Mouse (Mus musculus) G1E (cell line): ENCODE measurements at regions not wholly inside any gene's neighbourhood (a gene's known extent, or its start where the extent isn't known, plus 50 kb on each side); places are given as distances from the start of the nearest gene placed in this dataset.

Experiments used
- CTCF ChIP-seq: IDR thresholded peaks from 2 replicates; pipeline ENCODE4 v1.5.1; 2012; ENCODE audit warnings: low read depth, low read length, inconsistent platforms, mixed read lengths
- POLR2AphosphoS5 ChIP-seq: IDR thresholded peaks from 2 replicates; pipeline ENCODE4 v1.6.1; 2012; ENCODE audit warnings: low read depth, low read length, inconsistent platforms; ENCODE audit not compliant: insufficient replicate concordance

DNA sequence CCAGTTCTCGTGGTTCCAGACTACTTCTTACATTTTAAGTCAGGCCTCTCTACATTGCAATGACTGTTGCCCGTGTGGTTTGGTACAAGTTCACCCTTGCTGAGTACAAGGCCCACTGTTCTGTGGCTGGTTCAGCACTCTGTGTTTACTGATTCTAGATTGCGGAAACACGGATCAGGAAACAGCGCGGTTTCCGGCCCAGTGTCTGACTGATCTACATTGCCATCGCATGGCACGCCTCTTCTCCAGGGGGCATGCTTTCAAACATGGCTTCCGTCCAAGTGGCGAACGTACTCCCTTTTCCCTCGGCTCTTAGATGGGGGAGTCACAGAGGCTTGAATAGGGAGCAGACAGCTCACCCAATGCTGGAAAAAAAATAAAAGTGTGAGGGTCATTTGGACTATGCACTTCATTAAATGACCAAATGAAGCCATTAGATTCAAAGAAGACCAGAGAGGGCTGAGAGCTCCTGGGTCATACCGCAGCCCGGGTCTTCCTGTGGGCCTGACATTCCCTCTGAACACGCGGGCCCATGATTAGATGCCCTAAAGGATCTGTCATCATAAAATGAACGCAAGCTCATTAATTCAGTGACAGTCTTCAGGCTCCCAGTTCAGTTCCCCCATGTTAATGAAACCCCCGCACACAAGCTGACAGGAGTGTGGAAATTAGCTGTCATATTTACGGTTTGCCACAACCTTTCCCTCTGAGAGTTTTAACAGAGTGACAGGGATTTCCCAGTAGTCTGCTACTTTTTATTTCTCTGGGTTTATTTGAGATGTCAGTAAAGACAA, 250.9 kb downstream of the Gm19410 start:
- TF ChIP-seq CTCF (no peak), POLR2AphosphoS5 (no peak)
